Mouse (Mus musculus) heart, postnatal 0 days (tissue): ENCODE results near the gene Gprin2.

Experiments used
- CTCF ChIP-seq: IDR thresholded peaks from 2 replicates; pipeline ENCODE4 v1.5.1; 2016; ENCODE audit warnings: antibody characterized with exemption, control low read depth, low read depth
- EP300 ChIP-seq: IDR thresholded peaks from 2 replicates; pipeline ENCODE4 v1.6.1; 2016; ENCODE audit warnings: antibody characterized with exemption, low read depth

- TF ChIP-seq CTCF (no peak), EP300 (no peak)
Observed at GRCm38 (mm10) chr14:34220426-34220825, 19.0 kb upstream of the Gprin2 start.
